Mouse (Mus musculus) stomach, embryonic 16.5 days (tissue): ENCODE data around the gene P3h3. TPM values are rescaled to one million over a fixed set of nuclear protein-coding genes. Genes with fewer than 3 reads are reported as not detected.
"Not testable (repeated sequence)": the region's sequence is repeated elsewhere in the genome, so short reads cannot be mapped to it uniquely, and the experiment has no call there.

Source experiments
- ATAC-seq: fragments of 200-750 bp; cut with Nextera tagmentation; 2 replicates; pipeline ENCODE4 v1.8.0; 2017; ENCODE audit warnings: moderate number of reproducible peaks, moderate TSS enrichment; ENCODE audit not compliant: insufficient read depth, low FRiP score
- H3K27ac ChIP-seq: fragments of 300-500 bp; sonication (generic); 2 replicates; pipeline ENCODE4 v1.5.1; 2014; ENCODE audit warnings: low read length
- H3K27me3 ChIP-seq: fragments of 300-500 bp; sonication (generic); 2 replicates; pipeline ENCODE4 v1.6.1; 2014; ENCODE audit warnings: low read length, control low read depth, mixed read lengths; ENCODE audit not compliant: control insufficient read depth, insufficient read depth
- H3K36me3 ChIP-seq: fragments of 300-500 bp; sonication (generic); 2 replicates; pipeline ENCODE4 v1.6.1; 2014; ENCODE audit warnings: low read length; ENCODE audit not compliant: control insufficient read depth, insufficient read depth
- H3K4me1 ChIP-seq: fragments of 300-500 bp; sonication (generic); 2 replicates; pipeline ENCODE4 v1.6.1; 2014; ENCODE audit warnings: low read length, control low read depth, mixed read lengths; ENCODE audit not compliant: control insufficient read depth, insufficient read depth
- H3K4me2 ChIP-seq: fragments of 300-500 bp; sonication (generic); 2 replicates; pipeline ENCODE4 v1.6.1; 2014; ENCODE audit warnings: low read depth, low read length, mixed read lengths
- H3K4me3 ChIP-seq: fragments of 300-500 bp; sonication (generic); replicated peaks from 2 replicates; pipeline ENCODE4 v1.5.1; 2014; ENCODE audit warnings: mild to moderate bottlenecking, low read length
- H3K9ac ChIP-seq: fragments of 300-500 bp; sonication (generic); 2 replicates; pipeline ENCODE4 v1.6.1; 2014; ENCODE audit warnings: low read length
- H3K9me3 ChIP-seq: fragments of 300-500 bp; sonication (generic); replicated peaks from 2 replicates; pipeline ENCODE4 v1.6.1; 2016; ENCODE audit warnings: low read length, control low read depth; ENCODE audit not compliant: control insufficient read depth
- WGBS: fragments of 180-500 bp; shearing (Covaris S2); extraction: QIAGEN DNeasy Blood & Tissue Kit; methylation state at CpG from one replicate; pipeline ENCODE4 v1.1.7; 2014; 5-methylcytosine and 5-hydroxymethylcytosine counted together
- polyA plus RNA-seq: library from polyadenylated mRNA; unstranded; fragments of >200 nt; fragmentation: Nextera tagmentation; extraction: Ambion mirVana; gene quantifications from 2 replicates; pipeline ENCODE4 v1.2.1, GENCODE M21; 2015

P3h3 gene
- polyA plus RNA-seq, 1 experiment from 2014 or later: 9.9 TPM

DNA sequence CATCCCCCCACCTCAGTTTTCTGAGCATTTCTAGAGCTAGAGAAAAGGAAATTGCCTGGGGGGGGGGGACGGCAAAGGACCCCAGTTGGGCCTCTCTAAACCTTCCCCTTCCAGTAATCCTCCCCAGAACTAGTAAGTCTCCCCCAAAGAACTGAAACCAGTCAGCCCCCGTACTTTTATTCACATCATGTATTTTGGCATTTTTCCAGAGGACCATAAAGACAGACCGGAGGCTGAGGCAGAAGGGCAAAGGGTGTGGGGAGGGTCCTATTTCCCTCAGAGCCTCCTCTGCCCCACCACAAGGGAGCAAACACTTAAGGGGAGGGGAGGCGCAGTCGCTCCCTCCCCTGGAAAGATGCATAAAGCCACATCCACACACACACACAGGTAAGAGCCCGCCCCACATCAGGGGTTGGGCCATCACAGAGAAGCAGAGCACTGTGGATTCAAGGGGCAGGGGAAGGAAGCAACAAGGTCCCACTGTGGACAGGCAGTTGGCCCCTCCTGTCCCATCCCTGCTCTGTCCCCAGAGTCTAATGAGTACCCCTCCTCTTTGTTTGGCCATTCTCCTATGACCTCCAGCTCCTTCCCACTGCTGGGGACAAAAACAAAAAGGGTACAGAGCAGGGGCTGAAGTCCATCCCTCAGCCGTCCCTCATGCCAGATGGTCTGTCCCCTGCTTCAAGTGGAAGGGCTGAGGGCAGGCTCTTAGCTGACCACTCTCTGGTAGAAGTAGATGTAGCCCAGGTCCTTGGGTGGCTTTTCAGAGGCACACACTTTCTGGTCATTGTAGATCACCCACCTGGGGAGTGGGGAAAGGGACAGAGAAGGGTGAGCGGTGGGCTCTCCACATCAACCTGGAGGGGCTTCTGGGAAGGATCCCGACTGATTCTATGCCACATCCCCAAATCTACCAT lies 42.4 kb downstream of the P3h3 start:
- Histone ChIP-seq H3K36me3 (peaks cover 21% of the 10 kb centered on the region), H3K9me3 (no peaks in the 10 kb centered on the region), H3K4me3 (no peak overlapping the region), H3K9ac (no peak overlapping the region), H3K4me2 (no peak overlapping the region), H3K27ac (no peak overlapping the region), H3K27me3 (no peaks in the 10 kb centered on the region), H3K4me1 (peaks cover 24% of the 10 kb centered on the region)
- no peak for ATAC-seq
- WGBS: 67% methylated on average over 9 of the region's 9 CpGs

DNA sequence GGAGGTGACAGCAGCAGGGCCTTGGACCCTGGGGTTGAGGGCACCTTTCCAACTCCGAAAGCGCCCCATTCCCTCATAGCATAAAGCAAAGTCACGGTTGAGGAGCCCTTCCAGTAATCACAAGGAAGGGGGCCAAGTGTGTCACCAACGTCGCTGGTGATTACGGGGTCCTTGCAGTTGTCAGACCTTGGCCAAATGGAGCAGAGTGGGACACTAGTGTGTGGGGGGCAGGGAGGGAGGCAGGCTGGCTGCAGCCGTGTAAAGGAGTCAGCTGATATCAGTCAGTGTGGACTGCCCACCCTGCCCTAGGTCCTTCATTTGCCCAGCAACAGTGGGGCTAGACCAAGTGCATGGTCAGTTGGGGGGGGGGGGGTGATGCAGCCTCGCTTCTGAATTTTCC lies 43.1 kb downstream of the P3h3 start:
- H3K4me1 ChIP-seq: peaks cover 30% of the 10 kb centered on the region
- 37% methylated on average over 7 of the region's 8 CpGs for WGBS
- H3K4me3 ChIP-seq: peak overlapping the region; percentile 82
- peak overlapping the region; percentile 95 for H3K4me2 ChIP-seq
- H3K27me3 ChIP-seq: no peaks in the 10 kb centered on the region
- peak overlapping the region; percentile 95 for H3K9ac ChIP-seq
- peaks cover 17% of the 10 kb centered on the region for H3K36me3 ChIP-seq
- 0 out of 2 replicates have a peak, but pooled peaks have one; percentile 13 for ATAC-seq
- peak overlapping the region; percentile 41; the same call in 1 of the 2 replicates for H3K27ac ChIP-seq
- no peaks in the 10 kb centered on the region for H3K9me3 ChIP-seq

DNA sequence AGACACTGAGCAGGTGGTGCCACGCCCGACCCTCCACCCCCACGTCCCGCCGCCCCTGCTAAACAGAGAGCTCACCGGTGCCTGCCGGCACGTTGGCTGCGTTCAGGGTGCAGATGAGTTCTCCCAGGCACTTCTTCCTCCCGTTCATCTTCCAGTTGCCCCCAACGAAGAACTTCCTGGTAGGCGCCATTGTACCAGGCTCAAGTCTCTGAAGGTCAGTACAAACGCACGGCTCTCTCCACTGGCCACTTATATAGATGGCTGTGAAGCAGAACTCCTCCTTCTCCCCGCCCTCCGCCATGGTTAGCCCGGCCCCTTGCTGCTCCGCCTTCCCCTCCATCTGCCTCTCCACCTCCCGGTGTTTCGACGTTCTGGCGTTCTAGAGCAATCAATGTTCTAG lies 43.6 kb downstream of the P3h3 start, which contains the start of gene Tpi1:
Tpi1 (minus strand) TSS at position 364 of the 400 bp plus-strand sequence.
- H3K36me3 ChIP-seq: peaks cover 17% of the 10 kb centered on the region
- H3K27me3 ChIP-seq: no peaks in the 10 kb centered on the region

DNA sequence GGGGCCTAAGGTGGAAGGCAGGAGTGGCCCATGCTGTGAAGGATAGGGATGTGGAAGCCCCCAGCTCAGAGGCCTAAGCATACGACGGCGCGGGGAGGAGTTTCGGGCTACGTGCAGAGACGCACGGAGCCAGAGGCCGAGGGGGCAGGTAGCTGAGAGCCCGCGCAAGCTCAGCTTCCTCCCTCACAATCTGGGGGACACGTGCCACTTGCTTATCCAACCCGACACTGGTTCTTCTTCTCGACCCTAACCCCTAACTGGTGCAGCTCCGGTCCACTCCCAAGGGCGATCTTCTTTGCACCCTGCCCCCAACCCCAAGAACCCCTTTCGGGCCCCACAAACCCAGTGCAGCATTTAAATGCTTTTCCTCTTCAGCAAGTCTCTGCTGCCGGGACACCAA lies 44.1 kb downstream of the P3h3 start:
- Histone ChIP-seq H3K9me3 (no peaks in the 10 kb centered on the region), H3K4me1 (peaks cover 30% of the 10 kb centered on the region), H3K36me3 (peaks cover 17% of the 10 kb centered on the region; the same call in 1 of the 2 replicates), H3K9ac (peak overlapping the region; percentile 95), H3K4me3 (peak overlapping the region; percentile 82), H3K27ac (peak overlapping the region; percentile 97), H3K4me2 (peak overlapping the region; percentile 95), H3K27me3 (no peaks in the 10 kb centered on the region)
- ATAC-seq: peak; percentile 65
- WGBS: under 1% methylated on average over 18 of the region's 18 CpGs

More for the DNA sequence above, 43.6 kb downstream of the P3h3 start, which contains the start of gene Tpi1:
- Histone ChIP-seq H3K9ac (peak within 1 kb of the TSS; percentile 95), H3K4me3 (peak within 1 kb of the TSS; percentile 82), H3K4me1 (peaks cover 30% of the 10 kb centered on the region), H3K4me2 (peak within 1 kb of the TSS; percentile 95), H3K9me3 (no peaks in the 10 kb centered on the region), H3K27ac (peak within 1 kb of the TSS; percentile 97)
- 1% methylated on average over 22 of the region's 22 CpGs for WGBS
- peak; percentile 92 for ATAC-seq

DNA sequence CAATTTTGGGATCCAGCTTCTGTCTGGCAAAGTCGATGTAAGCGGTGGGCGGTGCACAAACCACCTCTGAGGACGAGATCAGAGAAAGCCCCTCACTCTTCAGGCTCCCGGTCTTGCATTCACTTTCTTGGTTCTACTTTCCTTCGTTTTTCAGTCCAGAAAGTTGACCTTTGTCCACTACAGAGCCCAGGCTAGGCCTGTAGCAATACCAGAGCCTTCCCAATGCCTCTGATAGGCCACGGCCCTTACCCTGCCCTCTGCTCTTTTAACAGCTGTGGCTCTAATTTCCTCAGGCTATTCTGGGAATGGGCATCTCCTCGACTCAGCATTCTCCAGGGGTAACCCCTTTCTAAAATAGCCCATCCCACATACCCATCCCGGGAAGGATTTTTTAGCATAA lies 44.7 kb downstream of the P3h3 start:
- Histone ChIP-seq H3K36me3 (peaks cover 16% of the 10 kb centered on the region; the same call in 1 of the 2 replicates), H3K27ac (peak overlapping the region; percentile 97), H3K27me3 (no peaks in the 10 kb centered on the region), H3K9ac (peak overlapping the region; percentile 95), H3K4me3 (peak overlapping the region; percentile 82), H3K4me1 (peaks cover 35% of the 10 kb centered on the region), H3K4me2 (peak overlapping the region; percentile 95), H3K9me3 (no peaks in the 10 kb centered on the region)
- WGBS: 10% methylated on average over 9 of the region's 9 CpGs
- ATAC-seq: no peak

DNA sequence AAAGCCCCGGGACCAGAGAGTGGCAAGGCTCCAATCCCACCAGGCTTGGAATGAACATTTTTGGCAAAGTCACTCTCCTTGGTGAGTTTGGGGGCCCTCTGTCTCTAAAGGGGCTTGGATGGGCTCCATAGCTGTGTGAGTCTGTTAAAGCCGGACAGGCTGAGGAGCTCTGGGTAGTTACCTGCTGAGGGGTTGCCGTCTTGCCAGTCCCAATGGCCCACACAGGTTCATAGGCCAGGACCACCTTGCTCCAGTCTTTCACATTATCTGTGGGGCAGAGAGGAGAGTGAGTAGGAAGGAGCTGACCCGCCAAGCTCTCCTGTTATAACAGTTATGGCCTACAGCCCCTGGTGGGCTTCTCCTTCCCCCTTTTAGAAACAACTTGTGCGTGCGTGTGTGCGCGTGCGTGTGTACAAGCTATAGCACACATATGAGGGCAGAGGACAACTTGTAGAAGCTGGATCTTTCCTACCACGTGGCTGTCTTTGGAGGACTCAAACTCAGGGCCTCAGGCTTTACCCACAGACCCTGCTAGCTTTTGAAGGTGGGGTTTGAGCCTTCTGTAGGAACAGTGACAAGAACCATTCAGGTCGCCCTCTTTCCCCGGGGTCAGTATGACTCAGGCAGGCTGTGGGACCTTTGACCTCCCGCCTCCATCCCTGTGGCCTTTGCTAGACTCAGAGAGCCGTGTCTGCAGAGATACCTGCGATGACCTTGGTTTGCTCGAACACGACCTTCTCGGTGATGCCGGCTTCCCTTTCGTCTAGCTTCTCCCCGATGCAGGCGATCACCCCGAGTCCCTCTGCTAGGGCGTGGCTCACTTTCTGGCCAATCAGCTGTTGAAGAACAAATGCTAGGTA lies 45.6 kb downstream of the P3h3 start:
- peaks cover 35% of the 10 kb centered on the region for H3K4me1 ChIP-seq
- peak overlapping the region; percentile 82 for H3K4me3 ChIP-seq
- peak overlapping the region; percentile 95 for H3K4me2 ChIP-seq
- no peaks in the 10 kb centered on the region for H3K9me3 ChIP-seq
- no peaks in the 10 kb centered on the region for H3K27me3 ChIP-seq
- peak overlapping the region; percentile 30; the same call in 1 of the 2 replicates for H3K27ac ChIP-seq
- peak overlapping the region; percentile 95 for H3K9ac ChIP-seq
- 0 out of 2 replicates have a peak, but pooled peaks cover 7% of the 10 kb centered on the region for H3K36me3 ChIP-seq
- 72% methylated on average over 24 of the region's 24 CpGs for WGBS
- ATAC-seq: no peak

DNA sequence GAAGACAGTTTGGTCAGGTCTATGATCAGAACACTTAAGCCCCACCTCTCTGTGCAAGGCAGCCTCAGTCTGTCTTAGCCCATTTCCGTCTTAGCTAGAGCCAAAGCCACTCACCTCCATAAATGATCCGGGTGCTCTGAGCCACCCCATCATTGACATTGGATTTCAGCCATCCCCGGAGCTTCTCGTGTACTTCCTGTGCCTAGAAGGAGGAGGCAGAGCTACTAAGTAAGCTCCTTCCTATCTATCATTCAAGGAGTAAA lies 46.2 kb downstream of the P3h3 start:
- ATAC-seq: no peak
- Histone ChIP-seq H3K4me3 (no peak overlapping the region), H3K36me3 (0 out of 2 replicates have a peak, but pooled peaks cover 7% of the 10 kb centered on the region), H3K9ac (no peak overlapping the region), H3K4me1 (peaks cover 37% of the 10 kb centered on the region), H3K9me3 (no peaks in the 10 kb centered on the region), H3K27ac (peak overlapping the region; percentile 30; the same call in 1 of the 2 replicates), H3K27me3 (no peaks in the 10 kb centered on the region), H3K4me2 (no peak overlapping the region)
- 76% methylated on average over 4 of the region's 4 CpGs for WGBS

DNA sequence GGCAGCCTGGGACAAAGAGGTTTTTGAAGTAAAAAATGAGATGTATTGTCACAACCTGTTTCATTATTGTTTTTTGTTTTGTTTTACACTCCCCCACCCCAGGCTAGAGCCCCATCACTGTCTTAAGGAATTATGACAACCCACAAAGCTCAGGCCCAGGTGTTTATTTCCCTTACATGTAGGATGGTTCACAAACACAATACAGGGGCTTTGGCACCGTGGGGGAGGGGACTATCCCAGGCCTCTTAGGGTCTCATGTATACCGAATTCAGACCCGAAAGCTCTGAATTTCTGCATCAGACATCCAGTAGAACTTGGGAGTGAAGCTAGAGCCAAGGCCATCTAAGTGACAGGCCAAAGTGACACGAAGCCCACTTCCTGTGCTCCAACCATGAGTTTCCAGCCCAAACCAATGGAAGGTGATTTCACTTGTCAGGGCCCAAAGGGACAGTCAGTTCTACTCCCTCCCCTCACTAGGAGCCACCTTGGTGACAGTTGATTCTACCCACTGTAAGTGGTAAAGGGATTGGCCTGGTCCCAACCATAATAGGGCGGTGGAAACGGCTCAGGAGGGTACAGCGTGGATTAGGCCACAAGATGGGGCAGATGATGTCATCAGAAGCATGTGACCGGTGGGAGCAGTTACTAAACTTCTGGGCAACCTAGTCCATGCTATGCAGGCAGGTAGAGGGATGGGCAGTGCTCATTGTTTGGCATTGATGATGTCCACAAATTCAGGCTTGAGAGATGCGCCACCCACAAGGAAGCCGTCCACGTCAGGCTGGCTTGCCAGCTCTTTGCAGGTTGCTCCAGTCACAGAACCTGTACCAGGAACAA lies 46.8 kb downstream of the P3h3 start:
- not testable (repeated sequence) for H3K4me3 ChIP-seq, ATAC-seq, H3K27me3 ChIP-seq, H3K9me3 ChIP-seq, H3K36me3 ChIP-seq
- Histone ChIP-seq H3K27ac (peak overlapping the region; percentile 96; the same call in 1 of the 2 replicates), H3K9ac (peak overlapping the region; percentile 81; the same call in 1 of the 2 replicates), H3K4me2 (peak overlapping the region; percentile 93), H3K4me1 (peaks cover 42% of the 10 kb centered on the region)
- WGBS: 81% methylated on average over 10 of the region's 11 CpGs
